Mouse (Mus musculus) testis, adult 2 months (tissue): ENCODE measurements around the gene Ccdc146.

ENCODE experiments used
- CTCF ChIP-seq: fragments of 200-500 bp; IDR thresholded peaks from 2 replicates; pipeline ENCODE4 v1.5.1; 2012; ENCODE audit warnings: low read depth, mild to moderate bottlenecking, inconsistent platforms, low read length, moderate library complexity; ENCODE audit not compliant: control insufficient read depth, insufficient read depth, insufficient replicate concordance
- POLR2A ChIP-seq: fragments of 200-500 bp; IDR thresholded peaks from 2 replicates; pipeline ENCODE4 v1.6.1; 2012; ENCODE audit warnings: low read depth, mild to moderate bottlenecking, inconsistent platforms, low read length, moderate library complexity; ENCODE audit not compliant: control insufficient read depth

DNA sequence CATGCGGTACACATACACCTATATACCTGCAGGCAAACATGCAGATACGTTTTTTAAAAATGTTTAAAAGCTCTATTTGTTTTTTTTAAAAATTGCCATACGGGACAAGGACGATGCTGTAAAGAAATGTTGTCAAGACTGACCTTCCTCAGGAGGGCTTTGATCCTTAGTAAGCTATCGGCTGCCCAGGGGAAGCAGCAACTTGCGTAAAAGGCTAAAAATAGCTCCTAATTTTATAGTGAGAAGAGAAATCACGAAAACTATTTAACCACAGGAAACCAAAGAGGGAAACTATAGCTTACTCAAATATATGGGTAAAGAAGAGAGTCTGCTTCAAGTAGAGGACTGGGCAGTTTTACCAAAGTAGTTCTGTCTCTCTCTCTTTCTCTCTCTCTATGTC, 163.7 kb downstream of the Ccdc146 start:
- TF ChIP-seq CTCF: no peak
- no peak for TF ChIP-seq POLR2A
